Mouse (Mus musculus) embryonic fibroblast, embryonic 13.5 days (primary cell): ENCODE data around the gene Stub1.

ENCODE experiments used
- CTCF ChIP-seq: IDR thresholded peaks from 2 replicates; pipeline ENCODE4 v1.5.1; 2011; ENCODE audit warnings: mild to moderate bottlenecking, control low read depth, low read length, moderate library complexity, borderline replicate concordance; ENCODE audit not compliant: insufficient read depth
- POLR2A ChIP-seq: IDR thresholded peaks from 2 replicates; pipeline ENCODE4 v1.6.1; 2011; ENCODE audit warnings: low read depth, mild to moderate bottlenecking, control low read depth, low read length, moderate library complexity

DNA sequence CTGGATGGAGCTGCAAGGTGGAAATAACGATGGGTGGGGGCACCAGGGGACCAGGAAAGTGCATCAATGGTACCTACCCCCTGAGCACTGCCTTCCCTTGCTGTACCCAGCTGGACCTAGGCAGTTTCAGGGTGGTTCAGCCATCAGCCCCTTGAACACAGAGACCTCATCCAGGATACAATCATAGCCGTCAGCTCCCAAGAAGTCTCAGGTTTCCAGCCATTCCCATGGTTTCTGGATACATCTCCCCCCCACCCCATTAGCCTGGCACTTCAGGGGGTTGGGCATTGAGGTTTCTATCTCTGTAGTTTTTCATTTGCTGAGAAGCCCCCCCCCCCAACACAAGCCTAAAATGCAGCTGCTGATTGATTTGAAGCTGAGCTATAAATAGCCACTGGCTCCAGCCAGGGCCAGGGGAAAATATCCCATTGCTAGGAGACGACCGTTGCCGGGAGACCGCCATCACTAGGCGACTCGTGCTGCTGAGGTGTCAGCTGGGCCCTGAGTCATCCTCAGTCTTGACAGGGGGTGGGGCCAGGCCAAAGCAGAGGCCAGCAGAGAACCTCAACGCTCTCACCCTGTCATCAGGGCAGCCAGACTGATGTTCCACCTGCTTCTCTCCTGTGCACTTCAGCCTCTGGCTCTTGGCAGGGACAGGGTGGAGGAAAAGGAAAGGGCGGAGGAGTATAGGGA, 30.2 kb downstream of the Stub1 start:
- TF ChIP-seq POLR2A (no peak), CTCF (no peak)
